Mouse (Mus musculus) spleen, postnatal 4 days (tissue): ENCODE measurements at regions not wholly inside any gene's neighbourhood (a gene's known extent, or its start where the extent isn't known, plus 50 kb on each side); places are given as distances from the start of the nearest gene placed in this dataset.

Source experiments
- DNase-seq, 2 experiments: peaks; one replicate each; pipeline ENCODE4 v3.0.0; 2022; ENCODE audit warnings: low spot score in 2 of 2

GRCm38 (mm10) chr3:34525730-34526129, 124.5 kb upstream of the Sox2 start:
- no peak for DNase-seq

GRCm38 (mm10) chr3:34522054-34522684, 128.0 kb upstream of the Sox2 start:
- DNase-seq, result no peak

- no peak for DNase-seq
These were observed 128.7 kb upstream of the Sox2 start for GRCm38 (mm10) chr3:34521357-34522053.

GRCm38 (mm10) chr3:34512503-34513145, 137.6 kb upstream of the Sox2 start:
- no peak for DNase-seq

- no peak for DNase-seq
These were observed 139.5 kb upstream of the Sox2 start for GRCm38 (mm10) chr3:34510723-34511122.

- no peak for DNase-seq
These were observed 141.0 kb upstream of the Sox2 start for GRCm38 (mm10) chr3:34509160-34509559.

- DNase-seq, result no peak
These were observed 145.7 kb upstream of the Sox2 start for GRCm38 (mm10) chr3:34504573-34504894.

- no peak for DNase-seq
These were observed 146.2 kb upstream of the Sox2 start for GRCm38 (mm10) chr3:34503874-34504572.

GRCm38 (mm10) chr3:34496839-34497238, 153.4 kb upstream of the Sox2 start:
- no peak for DNase-seq

- no peak for DNase-seq
These were observed 154.6 kb upstream of the Sox2 start for GRCm38 (mm10) chr3:34495615-34496014.

GRCm38 (mm10) chr3:34493921-34494320, 156.3 kb upstream of the Sox2 start:
- DNase-seq, result no peak

- no peak for DNase-seq
These were observed 161.2 kb upstream of the Sox2 start for GRCm38 (mm10) chr3:34489008-34489407.

- no peak for DNase-seq
These were observed 163.7 kb upstream of the Sox2 start for GRCm38 (mm10) chr3:34486441-34487050.

- DNase-seq, result no peak
These were observed 164.6 kb upstream of the Sox2 start for GRCm38 (mm10) chr3:34485345-34486223.

- DNase-seq, result no peak
These were observed 166.3 kb upstream of the Sox2 start for GRCm38 (mm10) chr3:34483934-34484333.

GRCm38 (mm10) chr3:34481821-34482713, 168.1 kb upstream of the Sox2 start:
- no peak for DNase-seq

- no peak for DNase-seq
These were observed 168.9 kb upstream of the Sox2 start for GRCm38 (mm10) chr3:34481314-34481713.

- DNase-seq, result no peak
These were observed 176.1 kb upstream of the Sox2 start for GRCm38 (mm10) chr3:34474126-34474525.

- no peak for DNase-seq
These were observed 179.5 kb upstream of the Sox2 start for GRCm38 (mm10) chr3:34470721-34471120.

GRCm38 (mm10) chr3:34469946-34470345, 180.3 kb upstream of the Sox2 start:
- no peak for DNase-seq
